Mouse (Mus musculus) forebrain, embryonic 14.5 days (tissue): ENCODE results near the gene Nod1. TPM values are rescaled to one million over a fixed set of nuclear protein-coding genes. Genes with fewer than 3 reads are reported as not detected.

Experiments
- ATAC-seq: fragments of 200-750 bp; cut with Nextera tagmentation; 2 replicates; pipeline ENCODE4 v1.8.0; 2017; ENCODE audit warnings: mild to moderate bottlenecking, moderate library complexity
- DNase-seq: peaks from one replicate; pipeline ENCODE4 v3.0.0-alpha.2; 2015; ENCODE audit warnings: low spot score
- H3K27ac ChIP-seq: fragments of 300-500 bp; sonication (generic); 2 replicates; pipeline ENCODE4 v1.5.1; 2014; ENCODE audit warnings: low read depth, mild to moderate bottlenecking, control low read depth, low read length, moderate library complexity
- H3K27me3 ChIP-seq: fragments of 300-500 bp; sonication (generic); replicated peaks from 2 replicates; pipeline ENCODE4 v1.6.1; 2014; ENCODE audit warnings: low read length, control low read depth, mixed read lengths; ENCODE audit not compliant: control insufficient read depth, insufficient read depth
- H3K36me3 ChIP-seq: fragments of 300-500 bp; sonication (generic); 2 replicates; pipeline ENCODE4 v1.6.1; 2014; ENCODE audit warnings: low read length, control low read depth; ENCODE audit not compliant: control insufficient read depth, insufficient read depth
- H3K4me1 ChIP-seq: fragments of 300-500 bp; sonication (generic); 2 replicates; pipeline ENCODE4 v1.6.1; 2014; ENCODE audit warnings: antibody characterized with exemption, low read length, control low read depth; ENCODE audit not compliant: control insufficient read depth, insufficient read depth
- H3K4me2 ChIP-seq: fragments of 300-500 bp; sonication (generic); 2 replicates; pipeline ENCODE4 v1.6.1; 2014; ENCODE audit warnings: mild to moderate bottlenecking, control low read depth, low read length
- H3K4me3 ChIP-seq: fragments of 300-500 bp; sonication (generic); 2 replicates; pipeline ENCODE4 v1.5.1; 2014; ENCODE audit warnings: low read depth, low read length, control low read depth
- H3K9ac ChIP-seq: fragments of 300-500 bp; sonication (generic); 2 replicates; pipeline ENCODE4 v1.6.1; 2014; ENCODE audit warnings: mild to moderate bottlenecking, low read length, control low read depth, moderate library complexity
- H3K9me3 ChIP-seq: fragments of 300-500 bp; sonication (generic); replicated peaks from 2 replicates; pipeline ENCODE4 v1.6.1; 2016; ENCODE audit warnings: low read length, control low read depth, mixed read lengths; ENCODE audit not compliant: control insufficient read depth
- WGBS: fragments of 180-500 bp; shearing (Covaris S2); extraction: QIAGEN DNeasy Blood & Tissue Kit; methylation state at CpG from one replicate; pipeline ENCODE4 v1.1.7; 2014; 5-methylcytosine and 5-hydroxymethylcytosine counted together
- polyA plus RNA-seq: library from polyadenylated mRNA; unstranded; fragments of >200 nt; fragmentation: Nextera tagmentation; extraction: Ambion mirVana; gene quantifications from 2 replicates; pipeline ENCODE4 v1.2.1, GENCODE M21; 2014

Gene Nod1
- polyA plus RNA-seq, 1 experiment from 2014 or later = 1.8 TPM

- no peak overlapping the region for H3K4me3 ChIP-seq
- H3K4me2 ChIP-seq = no peak overlapping the region
- no peaks in the 10 kb centered on the region for H3K36me3 ChIP-seq
- H3K27me3 ChIP-seq = no peaks in the 10 kb centered on the region
- no peaks in the 10 kb centered on the region for H3K4me1 ChIP-seq
- H3K27ac ChIP-seq = no peak overlapping the region
- no peaks in the 10 kb centered on the region for H3K9me3 ChIP-seq
- H3K9ac ChIP-seq = no peak overlapping the region
- whole genome bisulfite sequencing = 91% methylated on average over 6 of the region's 6 CpGs
- DNase-seq = no peak
- ATAC-seq = no peak
Measured at GRCm38 (mm10) chr6:54927946-54928345, 44.5 kb downstream of the Nod1 start.

GRCm38 (mm10) chr6:54926899-54927298 is 45.5 kb downstream of the Nod1 start:
- no peaks in the 10 kb centered on the region for H3K4me1 ChIP-seq
- H3K36me3 ChIP-seq = no peaks in the 10 kb centered on the region
- DNase-seq (no peak), ATAC-seq (no peak)
- no peak overlapping the region for H3K27ac ChIP-seq
- no peak overlapping the region for H3K4me2 ChIP-seq
- 79% methylated on average over 2 of the region's 2 CpGs for WGBS
- no peak overlapping the region for H3K9ac ChIP-seq
- no peaks in the 10 kb centered on the region for H3K9me3 ChIP-seq
- no peak overlapping the region for H3K4me3 ChIP-seq
- H3K27me3 ChIP-seq = no peaks in the 10 kb centered on the region

- ATAC-seq = no peak
- no peak overlapping the region for H3K9ac ChIP-seq
- WGBS = 76% methylated on average over 7 of the region's 7 CpGs
Measured at GRCm38 (mm10) chr6:54925736-54926440, 46.5 kb downstream of the Nod1 start.

GRCm38 (mm10) chr6:54924538-54924937 is 47.9 kb downstream of the Nod1 start:
- H3K27ac ChIP-seq = no peak overlapping the region
- no peaks in the 10 kb centered on the region for H3K4me1 ChIP-seq
- DNase-seq (no peak), ATAC-seq (no peak)
- H3K27me3 ChIP-seq = no peaks in the 10 kb centered on the region
- no peaks in the 10 kb centered on the region for H3K36me3 ChIP-seq
- H3K9me3 ChIP-seq = no peaks in the 10 kb centered on the region
- 96% methylated on average over 16 of the region's 16 CpGs for WGBS
- no peak overlapping the region for H3K9ac ChIP-seq
- H3K4me3 ChIP-seq = no peak overlapping the region
- no peak overlapping the region for H3K4me2 ChIP-seq

More at GRCm38 (mm10) chr6:54925736-54926440, 46.5 kb downstream of the Nod1 start:
- Histone ChIP-seq H3K4me3 (no peak overlapping the region), H3K9me3 (no peaks in the 10 kb centered on the region), H3K36me3 (no peaks in the 10 kb centered on the region), H3K27ac (no peak overlapping the region), H3K4me1 (no peaks in the 10 kb centered on the region), H3K4me2 (no peak overlapping the region), H3K27me3 (no peaks in the 10 kb centered on the region)
- no peak for DNase-seq

- no peaks in the 10 kb centered on the region for H3K27me3 ChIP-seq
- DNase-seq (no peak), ATAC-seq (no peak)
- no peak overlapping the region for H3K27ac ChIP-seq
- H3K4me1 ChIP-seq = no peaks in the 10 kb centered on the region
- H3K4me3 ChIP-seq = no peak overlapping the region
- no peak overlapping the region for H3K4me2 ChIP-seq
- 89% methylated on average over 5 of the region's 5 CpGs for WGBS
- no peaks in the 10 kb centered on the region for H3K36me3 ChIP-seq
- no peak overlapping the region for H3K9ac ChIP-seq
- no peaks in the 10 kb centered on the region for H3K9me3 ChIP-seq
Measured at GRCm38 (mm10) chr6:54918521-54918920, 53.9 kb downstream of the Nod1 start.

GRCm38 (mm10) chr6:54917523-54917922 is 54.9 kb downstream of the Nod1 start:
- Histone ChIP-seq H3K27ac (no peak overlapping the region), H3K9ac (no peak overlapping the region), H3K4me3 (no peak overlapping the region), H3K27me3 (no peaks in the 10 kb centered on the region), H3K4me1 (no peaks in the 10 kb centered on the region), H3K36me3 (no peaks in the 10 kb centered on the region), H3K9me3 (no peaks in the 10 kb centered on the region), H3K4me2 (no peak overlapping the region)
- no peak for ATAC-seq
- WGBS = 51% methylated on average over 4 of the region's 4 CpGs
- peak; percentile 37 for DNase-seq

GRCm38 (mm10) chr6:54916941-54917340 is 55.5 kb downstream of the Nod1 start:
- WGBS = 78% methylated on average over 4 of the region's 4 CpGs
- Histone ChIP-seq H3K4me3 (no peak overlapping the region), H3K9me3 (no peaks in the 10 kb centered on the region), H3K9ac (no peak overlapping the region), H3K36me3 (no peaks in the 10 kb centered on the region), H3K4me1 (no peaks in the 10 kb centered on the region), H3K4me2 (no peak overlapping the region), H3K27ac (no peak overlapping the region), H3K27me3 (no peaks in the 10 kb centered on the region)
- DNase-seq (no peak), ATAC-seq (no peak)

GRCm38 (mm10) chr6:54916163-54916562 is 56.2 kb downstream of the Nod1 start:
- Histone ChIP-seq H3K4me2 (no peak overlapping the region), H3K27me3 (no peaks in the 10 kb centered on the region), H3K4me3 (no peak overlapping the region), H3K9ac (no peak overlapping the region), H3K27ac (no peak overlapping the region), H3K9me3 (no peaks in the 10 kb centered on the region), H3K36me3 (no peaks in the 10 kb centered on the region), H3K4me1 (no peaks in the 10 kb centered on the region)
- DNase-seq (no peak), ATAC-seq (no peak)
- 71% methylated on average over 4 of the region's 4 CpGs for WGBS

GRCm38 (mm10) chr6:54914977-54915376 is 57.4 kb downstream of the Nod1 start:
- 96% methylated on average over 4 of the region's 4 CpGs for WGBS
- no peaks in the 10 kb centered on the region for H3K4me1 ChIP-seq
- no peak overlapping the region for H3K4me2 ChIP-seq
- no peak overlapping the region for H3K9ac ChIP-seq
- H3K36me3 ChIP-seq = no peaks in the 10 kb centered on the region
- H3K27ac ChIP-seq = no peak overlapping the region
- no peaks in the 10 kb centered on the region for H3K9me3 ChIP-seq
- no peaks in the 10 kb centered on the region for H3K27me3 ChIP-seq
- ATAC-seq (no peak), DNase-seq (no peak)
- no peak overlapping the region for H3K4me3 ChIP-seq
